Mouse (Mus musculus) small intestine, adult 2 months (tissue): ENCODE results near the gene Usp54.

Experiments
- CTCF ChIP-seq: fragments of 200-500 bp; IDR thresholded peaks from 2 replicates; pipeline ENCODE4 v1.5.1; 2012; ENCODE audit warnings: low read depth, mild to moderate bottlenecking, control low read depth, inconsistent platforms, low read length, moderate library complexity, mixed read lengths; ENCODE audit not compliant: insufficient replicate concordance, insufficient read length; ENCODE audit errors: extremely low read depth
- POLR2A ChIP-seq: fragments of 200-500 bp; IDR thresholded peaks from 2 replicates; pipeline ENCODE4 v1.6.1; 2012; ENCODE audit warnings: low read depth, mild to moderate bottlenecking, control low read depth, inconsistent platforms, low read length, moderate library complexity

DNA sequence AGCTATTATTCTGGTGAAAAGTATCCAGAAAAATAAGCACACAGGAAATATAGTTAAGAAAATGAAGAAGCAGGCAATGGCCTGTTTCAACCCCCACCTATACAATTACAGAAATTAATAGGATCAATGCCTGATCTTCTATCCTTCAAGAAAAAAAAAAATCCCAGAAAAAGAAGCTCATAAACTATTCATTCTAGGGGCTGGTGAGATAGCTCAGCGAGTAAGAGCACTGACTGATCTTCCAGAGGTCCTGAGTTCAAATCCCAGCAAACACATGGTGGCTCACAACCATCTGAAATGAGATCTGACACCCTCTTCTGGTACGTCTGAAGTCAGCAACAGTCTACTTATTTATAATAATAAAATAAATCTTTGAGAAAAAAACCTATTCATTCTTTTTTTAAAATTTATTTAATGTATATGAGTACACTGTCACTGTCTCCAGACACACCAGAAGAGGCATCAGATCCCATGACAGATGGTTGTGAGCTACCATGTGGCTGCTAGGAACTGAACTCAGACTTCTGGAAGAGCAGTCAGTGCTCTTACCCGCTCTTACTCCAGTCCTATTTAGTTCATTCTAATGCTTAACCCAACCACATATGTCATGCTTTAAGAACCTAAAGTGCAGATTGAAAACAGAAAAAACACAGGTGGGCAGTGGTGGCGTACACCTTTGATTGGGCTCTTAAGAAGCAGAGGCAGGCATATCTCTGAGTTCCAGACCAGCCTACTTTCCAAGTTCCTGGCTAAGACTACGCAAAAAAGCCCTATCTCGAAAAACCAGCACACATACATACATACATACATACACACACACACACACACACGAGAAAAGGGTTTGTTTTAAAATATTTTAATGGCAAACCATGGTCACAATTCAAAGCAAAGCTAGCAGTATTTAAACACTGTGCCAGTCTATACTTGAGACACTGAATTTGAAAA, 96.1 kb downstream of the Usp54 start:
- TF ChIP-seq POLR2A, result no peak
- TF ChIP-seq CTCF, result no peak
